Mouse (Mus musculus) thymus, adult 2 months (tissue): ENCODE measurements around the gene Txndc11.

Experiments
- CTCF ChIP-seq: fragments of 200-500 bp; IDR thresholded peaks from 2 replicates; pipeline ENCODE4 v1.5.1; 2012; ENCODE audit warnings: mild to moderate bottlenecking, control low read depth, low read length, moderate library complexity, borderline replicate concordance; ENCODE audit not compliant: control insufficient read depth, poor library complexity, insufficient read depth; ENCODE audit errors: extremely low read depth
- POLR2A ChIP-seq: fragments of 200-500 bp; IDR thresholded peaks from 2 replicates; pipeline ENCODE4 v1.6.1; 2012; ENCODE audit warnings: mild to moderate bottlenecking, low read length, control low read depth, moderate library complexity; ENCODE audit not compliant: control insufficient read depth, poor library complexity, insufficient read depth; ENCODE audit errors: extremely low read depth

DNA sequence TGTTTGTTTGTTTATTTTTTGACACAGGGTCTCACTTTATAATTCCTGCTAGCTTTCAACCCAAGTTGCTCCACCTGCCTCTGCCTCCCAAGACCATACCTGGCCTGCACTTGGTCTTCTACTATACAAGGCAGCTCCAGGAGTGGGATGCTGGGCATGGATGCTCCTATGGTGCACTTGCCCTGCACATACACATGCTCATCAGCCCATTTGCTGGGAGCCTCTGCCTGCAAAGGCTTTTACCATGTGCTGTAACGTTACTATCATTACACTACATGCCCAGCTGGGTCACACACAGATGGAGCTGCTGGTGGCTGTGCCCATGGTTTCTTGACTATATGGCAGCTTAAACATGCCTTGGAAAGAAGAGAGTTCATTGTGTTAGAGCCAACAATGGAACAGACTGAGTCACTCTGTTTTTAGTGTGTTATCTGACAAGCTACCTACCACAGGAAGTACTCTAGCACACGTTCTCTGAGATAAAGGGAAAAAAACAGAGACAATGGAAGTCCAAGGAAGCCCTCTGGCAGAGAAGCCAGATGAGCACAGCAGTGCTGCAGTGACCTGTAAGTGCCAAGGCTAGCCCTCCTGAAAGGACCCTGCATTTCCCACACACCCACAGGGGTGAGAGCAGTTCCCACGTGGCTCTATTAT, 56.1 kb downstream of the Txndc11 start:
- TF ChIP-seq CTCF (no peak), POLR2A (no peak)
